Mouse (Mus musculus) bone marrow macrophage, adult 2 months (primary cell): ENCODE results near the gene Gm8439.

Source experiments
- CTCF ChIP-seq: IDR thresholded peaks from 2 replicates; pipeline ENCODE4 v1.5.1; 2012; ENCODE audit warnings: low read depth, mild to moderate bottlenecking, low read length, moderate library complexity
- POLR2A ChIP-seq: IDR thresholded peaks from 2 replicates; pipeline ENCODE4 v1.6.1; 2012; ENCODE audit warnings: mild to moderate bottlenecking, low read depth, low read length, borderline replicate concordance

DNA sequence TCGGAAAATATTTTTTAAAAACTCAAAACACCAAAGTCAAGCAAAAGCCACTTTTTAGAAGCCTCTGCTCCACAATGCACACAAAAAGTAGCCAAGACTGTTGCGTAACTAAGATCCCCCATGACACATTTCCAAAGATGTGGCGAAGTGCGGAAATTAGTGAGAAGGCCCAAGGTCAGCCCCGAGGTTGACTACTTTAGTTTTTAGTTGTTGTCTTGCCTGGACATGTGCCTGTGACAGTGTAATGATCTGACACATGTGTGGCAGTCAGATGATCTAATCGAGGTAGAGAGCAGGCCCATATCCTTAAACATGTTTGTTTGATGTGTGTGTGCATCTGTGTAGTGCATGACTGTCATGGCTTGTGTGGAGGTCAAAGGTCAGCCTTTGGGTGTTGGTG lies 53.4 kb downstream of the Gm8439 start:
- TF ChIP-seq CTCF (no peak), POLR2A (no peak)
